Comparison of ENCODE assay signal across 29 mouse cellular contexts in genomic region chr7:113691756-113692155, GRCm38 (mm10).
DNase-seq lines count a peak whose midpoint lies in the region; ATAC-seq lines count a peak whose summit lies in the region.
"Had no signal": no experiment of that assay in that cellular context is flagged by ENCODE, and none has a peak within 500 bp of the region (broad histone marks: within the 10 kb centered on the region; RNA-seq: fewer than 3 reads in every experiment).

No protein-coding gene starts in this region.

- 25% methylated on average over 2 of the region's 2 CpGs for WGBS in forebrain, embryonic 14.5 days
- WGBS in forebrain, embryonic 10.5 days: 83% methylated on average over 2 of the region's 2 CpGs
- 34% methylated on average over 2 of the region's 2 CpGs for WGBS in hindbrain, embryonic 13.5 days
- WGBS in hindbrain, embryonic 10.5 days: 55% methylated on average over 2 of the region's 2 CpGs

- 0 out of 2 replicates have a peak, but pooled peaks cover 2% of the 10 kb centered on the region for H3K4me1 ChIP-seq in forebrain, embryonic 14.5 days (ENCODE audit: control insufficient read depth, insufficient read depth, low read length)
- H3K4me1 ChIP-seq in forebrain, embryonic 10.5 days: peaks cover 30% of the 10 kb centered on the region
- peaks cover 20% of the 10 kb centered on the region for H3K4me1 ChIP-seq in hindbrain, embryonic 13.5 days (replicated peaks)
- peaks cover 47% of the 10 kb centered on the region for H3K4me1 ChIP-seq in hindbrain, embryonic 10.5 days (replicated peaks)
- H3K4me1 ChIP-seq in megakaryocyte, embryonic 14.5 days: no peaks in the 10 kb centered on the region

- no peaks in the 10 kb centered on the region for H3K36me3 ChIP-seq in forebrain, embryonic 14.5 days (ENCODE audit: control insufficient read depth, insufficient read depth, low read length)
- H3K36me3 ChIP-seq in forebrain, embryonic 10.5 days (replicated peaks): no peaks in the 10 kb centered on the region
- H3K36me3 ChIP-seq in hindbrain, embryonic 13.5 days: no peaks in the 10 kb centered on the region
- no peaks in the 10 kb centered on the region for H3K36me3 ChIP-seq in hindbrain, embryonic 10.5 days
- H3K36me3 ChIP-seq in megakaryocyte, embryonic 14.5 days (replicated peaks; ENCODE audit: low read length): no peaks in the 10 kb centered on the region
- H3K36me3 ChIP-seq: embryonic facial prominence, embryonic 15.5 days; forebrain, embryonic 12.5 days; G1E; heart, embryonic 12.5 days; heart, embryonic 15.5 days had no signal

- H3K27me3 ChIP-seq in forebrain, embryonic 14.5 days (replicated peaks; ENCODE audit: control insufficient read depth, insufficient read depth, low read length): no peaks in the 10 kb centered on the region
- no peaks in the 10 kb centered on the region for H3K27me3 ChIP-seq in forebrain, embryonic 10.5 days (ENCODE audit: poor library complexity, severe bottlenecking)
- H3K27me3 ChIP-seq in hindbrain, embryonic 13.5 days: 0 out of 2 replicates have a peak, but pooled peaks cover 2% of the 10 kb centered on the region
- H3K27me3 ChIP-seq in hindbrain, embryonic 10.5 days (ENCODE audit: insufficient read depth, poor library complexity, severe bottlenecking): peaks cover 33% of the 10 kb centered on the region
- no peaks in the 10 kb centered on the region for H3K27me3 ChIP-seq in megakaryocyte, embryonic 14.5 days (replicated peaks)
- H3K27me3 ChIP-seq: embryonic facial prominence, embryonic 15.5 days; heart, embryonic 12.5 days; heart, embryonic 15.5 days had no signal

- peak; percentile 33 for DNase-seq in forebrain, embryonic 14.5 days (ENCODE audit: low spot score)
- DNase-seq in forebrain, embryonic 10.5 days (ENCODE audit: extremely low spot score, low spot score): no peak
- DNase-seq in hindbrain, embryonic 10.5 days (ENCODE audit: low spot score): no peak
- peak; percentile 25 for DNase-seq in brain, adult 2 months (ENCODE audit: low read depth, low spot score)
- no peak for DNase-seq in frontal cortex, postnatal 36 days (ENCODE audit: low spot score in 2 of 2)
- DNase-seq: adrenal gland, postnatal 10 days; adrenal gland, postnatal 36 days; B cell, adult 2 months; cerebellum, adult 11-12 months; cerebellum, adult 8-10 months; cerebellum, postnatal 36 days; embryo, embryonic 11 days; gastrocnemius, postnatal 10 days; gastrocnemius, postnatal 36 days; heart, postnatal 10 days; heart, postnatal 36 days; kidney, adult 18-20 months had no signal

- H3K9ac ChIP-seq in forebrain, embryonic 14.5 days (ENCODE audit: low read length): no peak overlapping the region
- no peak overlapping the region for H3K9ac ChIP-seq in hindbrain, embryonic 13.5 days
- H3K9ac ChIP-seq: embryonic facial prominence, embryonic 15.5 days; forebrain, embryonic 12.5 days; heart, embryonic 12.5 days; heart, embryonic 15.5 days had no signal

- no peak for ATAC-seq in forebrain, embryonic 14.5 days
- ATAC-seq in hindbrain, embryonic 13.5 days (ENCODE audit: low FRiP score): no peak
- ATAC-seq in megakaryocyte, adult 5-6 weeks (ENCODE audit: poor library complexity, severe bottlenecking): no peak
- ATAC-seq: hindbrain, embryonic 16.5 days; inflammation-experienced regulatory T-cells, adult 6 months; intestine, embryonic 16.5 days; Patski had no signal

- no peaks in the 10 kb centered on the region for H3K9me3 ChIP-seq in forebrain, embryonic 14.5 days (replicated peaks; ENCODE audit: control insufficient read depth, low read length)
- H3K9me3 ChIP-seq in forebrain, embryonic 10.5 days: no peaks in the 10 kb centered on the region
- no peaks in the 10 kb centered on the region for H3K9me3 ChIP-seq in hindbrain, embryonic 13.5 days
- no peaks in the 10 kb centered on the region for H3K9me3 ChIP-seq in hindbrain, embryonic 10.5 days
- H3K9me3 ChIP-seq in megakaryocyte, embryonic 14.5 days: no peaks in the 10 kb centered on the region
- H3K9me3 ChIP-seq: embryonic facial prominence, embryonic 15.5 days; forebrain, embryonic 12.5 days; G1E; heart, embryonic 12.5 days; heart, embryonic 15.5 days had no signal

- H3K4me2 ChIP-seq in forebrain, embryonic 14.5 days (ENCODE audit: low read length): no peak overlapping the region
- H3K4me2 ChIP-seq in hindbrain, embryonic 13.5 days: no peak overlapping the region
- H3K4me2 ChIP-seq: embryonic facial prominence, embryonic 15.5 days; forebrain, embryonic 12.5 days; heart, embryonic 12.5 days; heart, embryonic 15.5 days had no signal

- H3K4me3 ChIP-seq in forebrain, embryonic 14.5 days (ENCODE audit: low read depth, low read length): no peak overlapping the region
- no peak overlapping the region for H3K4me3 ChIP-seq in forebrain, embryonic 10.5 days
- H3K4me3 ChIP-seq in hindbrain, embryonic 13.5 days: no peak overlapping the region
- no peak overlapping the region for H3K4me3 ChIP-seq in hindbrain, embryonic 10.5 days
- H3K4me3 ChIP-seq in megakaryocyte, embryonic 14.5 days (replicated peaks): peak overlapping the region; percentile 64
- H3K4me3 ChIP-seq: embryonic facial prominence, embryonic 15.5 days; forebrain, embryonic 12.5 days; heart, embryonic 12.5 days; heart, embryonic 15.5 days had no signal

- H3K27ac ChIP-seq in forebrain, embryonic 14.5 days (ENCODE audit: low read depth, low read length): no peak overlapping the region
- H3K27ac ChIP-seq in forebrain, embryonic 10.5 days: no peak overlapping the region
- peak overlapping the region; percentile 5; the same call in 1 of the 2 replicates for H3K27ac ChIP-seq in hindbrain, embryonic 13.5 days
- H3K27ac ChIP-seq in hindbrain, embryonic 10.5 days: no peak overlapping the region
- H3K27ac ChIP-seq: embryonic facial prominence, embryonic 15.5 days; forebrain, embryonic 12.5 days; heart, embryonic 15.5 days had no signal

Comparison
In these comparisons a context has a peak if more than half of its experiments do, and no peak if none do; other contexts are left out.
1. DNase-seq: peak in forebrain, embryonic 14.5 days (single experiment) and brain, adult 2 months (single experiment); none in forebrain, embryonic 10.5 days (single experiment), hindbrain, embryonic 10.5 days (single experiment) and frontal cortex, postnatal 36 days (0 of 2).